Mouse (Mus musculus): ENCODE measurements around the gene Zcchc10. TPM values are rescaled to one million over a fixed set of nuclear protein-coding genes. Genes with fewer than 3 reads are reported as not detected.
"Not testable (repeated sequence)": the region's sequence is repeated elsewhere in the genome, so short reads cannot be mapped to it uniquely, and the experiment has no call there.

Gene Zcchc10
- 10 to 100 TPM in 1 of 2 experiments, 1 to 10 TPM in 1; 8.8 to 10.1 TPM for total RNA-seq (2021)
- 7.1 and 7.6 TPM in 2 replicates for polyA plus RNA-seq (2012; rRNA removed)
- long read RNA-seq, transcript Zcchc10-201 (4 exons, 1,267 nt) = major isoform, 9 of 10 reads
- long read RNA-seq, partial matches to known transcripts = 0 of 10 reads
- long read RNA-seq, other reads (novel, unspliced or antisense) = 1 of 10 reads

DNA sequence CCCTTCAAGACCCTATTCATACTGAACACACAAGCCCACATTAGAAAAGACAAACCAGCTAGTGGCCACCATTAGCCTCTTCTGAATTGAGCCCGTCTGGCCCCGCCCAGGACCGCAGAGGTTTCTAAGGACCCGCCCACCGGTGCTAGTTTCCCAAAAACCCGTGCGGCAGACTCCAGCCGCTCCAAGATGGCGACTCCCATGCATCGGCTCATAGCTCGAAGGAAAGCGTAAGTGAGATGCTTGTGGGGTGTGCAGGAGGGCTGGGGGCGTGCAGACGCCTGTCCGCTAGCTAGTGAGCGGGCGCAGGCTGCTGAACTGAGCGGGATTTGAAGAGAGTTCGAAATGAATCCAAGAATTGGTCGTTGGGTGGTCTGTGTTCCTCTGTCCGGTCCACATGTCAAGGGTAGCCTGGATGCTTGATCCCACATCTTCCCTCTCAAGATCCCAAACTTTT is at the start of gene Zcchc10:
Gene Zcchc10, plus strand, starts transcription at position 168 of the 457 bp plus-strand sequence.
- peak; percentile 92 for DNase-seq

- no peak for DNase-seq
These were observed 49.1 kb upstream of the Zcchc10 start for GRCm38 (mm10) chr11:53275358-53275757.

GRCm38 (mm10) chr11:53278411-53278810 is 46.1 kb upstream of the Zcchc10 start:
- no peak for DNase-seq

DNA sequence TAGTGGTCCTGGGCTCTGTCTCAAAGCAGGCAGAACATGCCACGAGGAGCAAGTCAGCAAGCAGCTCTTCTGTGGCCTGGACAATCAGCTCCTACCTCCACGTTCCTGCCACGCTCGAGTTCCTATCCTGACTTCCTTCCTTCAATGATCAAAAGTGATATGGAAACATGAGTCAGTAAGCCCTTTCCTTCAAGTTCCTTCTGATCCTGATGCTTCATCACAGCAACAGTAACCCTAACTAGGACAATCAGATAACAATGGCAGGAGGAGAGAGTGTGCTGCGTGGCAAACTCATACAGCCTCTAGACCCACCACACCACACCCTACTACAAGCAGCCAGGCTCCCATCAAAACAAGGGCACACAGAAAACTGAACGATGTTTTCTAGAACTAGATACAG is 38.6 kb upstream of the Zcchc10 start:
- DNase-seq = no peak

GRCm38 (mm10) chr11:53290187-53290586 is 34.3 kb upstream of the Zcchc10 start:
- DNase-seq = not testable (repeated sequence)

GRCm38 (mm10) chr11:53290871-53291270 is 33.6 kb upstream of the Zcchc10 start:
- no peak for DNase-seq

GRCm38 (mm10) chr11:53294441-53294840 is 30.0 kb upstream of the Zcchc10 start:
- no peak for DNase-seq

GRCm38 (mm10) chr11:53296880-53297279 is 27.6 kb upstream of the Zcchc10 start:
- no peak for DNase-seq

GRCm38 (mm10) chr11:53297947-53298860 is 26.3 kb upstream of the Zcchc10 start:
- DNase-seq = no peak

DNA sequence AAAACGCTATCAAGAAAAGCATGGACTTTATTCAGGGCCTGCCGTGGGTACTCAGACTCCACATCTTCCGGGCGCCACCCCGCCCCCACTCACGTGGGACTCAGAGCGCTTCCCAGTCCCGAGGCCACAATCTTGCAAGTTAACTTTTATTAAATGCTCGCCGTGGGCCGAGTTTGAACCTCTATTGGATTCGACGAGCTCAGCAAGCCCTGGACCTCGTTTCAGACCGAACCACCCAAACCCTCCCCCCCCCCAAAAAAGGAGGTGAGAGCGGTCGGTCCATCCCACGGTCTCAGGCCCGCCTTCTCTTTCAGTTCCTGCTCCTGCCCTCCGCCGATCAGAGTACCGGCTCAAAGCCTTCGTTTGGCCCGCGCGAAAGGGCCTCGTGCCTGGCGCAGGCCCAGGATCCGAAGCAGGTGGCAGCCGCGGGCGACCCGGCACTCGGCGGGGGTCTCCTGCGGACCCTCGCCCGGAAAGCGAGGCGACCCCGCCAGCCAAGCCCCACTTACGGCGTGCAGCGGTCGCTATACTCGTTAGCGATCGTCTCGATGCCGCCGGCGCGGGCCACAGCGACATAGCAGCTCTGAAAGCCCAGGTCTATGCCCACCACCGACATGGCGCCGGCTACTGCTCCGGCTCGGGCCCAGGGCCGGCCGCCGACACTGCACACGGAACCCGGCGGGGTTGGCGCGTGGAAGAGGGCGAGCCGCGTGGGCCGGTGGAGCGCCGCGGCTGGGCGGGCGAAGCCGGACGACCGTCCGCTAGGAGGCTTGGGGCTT is 24.7 kb upstream of the Zcchc10 start:
- peak; percentile 78 for DNase-seq

GRCm38 (mm10) chr11:53300330-53301166 is 23.9 kb upstream of the Zcchc10 start, which contains the start of gene Hspa4:
Hspa4 (minus strand) TSS chr11:53300457.
- peak; percentile 98 for DNase-seq

GRCm38 (mm10) chr11:53301167-53301515 is 23.3 kb upstream of the Zcchc10 start:
- DNase-seq = no peak

- DNase-seq = no peak
These were observed 20.2 kb upstream of the Zcchc10 start for GRCm38 (mm10) chr11:53304044-53304840.

- no peak for DNase-seq
These were observed 17.5 kb upstream of the Zcchc10 start for GRCm38 (mm10) chr11:53306965-53307364.

DNA sequence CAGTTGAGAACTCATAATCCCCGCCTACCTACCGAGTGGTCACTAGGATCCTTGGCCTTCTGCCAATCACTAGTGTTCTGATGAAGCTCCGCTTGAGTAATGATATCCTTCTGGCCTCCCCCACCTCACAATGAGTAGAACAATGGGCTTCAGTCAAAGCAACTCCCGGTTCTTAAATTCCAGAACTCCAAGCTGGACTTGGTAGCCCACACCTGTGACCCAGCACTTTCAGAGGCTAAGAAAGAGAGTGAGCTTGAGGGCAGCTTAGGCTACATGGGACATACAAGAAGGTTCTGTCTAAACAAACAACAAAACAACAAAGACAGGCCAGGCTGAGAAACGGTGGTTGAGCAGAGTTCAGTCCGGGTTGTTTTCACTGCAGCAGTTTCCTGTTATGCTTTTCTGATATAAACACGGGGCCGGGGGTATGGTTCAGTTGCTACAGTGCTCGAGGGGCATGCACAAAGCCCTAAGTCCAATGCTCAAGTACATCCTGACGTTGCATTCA is 16.9 kb upstream of the Zcchc10 start:
- peak; percentile 38 for DNase-seq

DNA sequence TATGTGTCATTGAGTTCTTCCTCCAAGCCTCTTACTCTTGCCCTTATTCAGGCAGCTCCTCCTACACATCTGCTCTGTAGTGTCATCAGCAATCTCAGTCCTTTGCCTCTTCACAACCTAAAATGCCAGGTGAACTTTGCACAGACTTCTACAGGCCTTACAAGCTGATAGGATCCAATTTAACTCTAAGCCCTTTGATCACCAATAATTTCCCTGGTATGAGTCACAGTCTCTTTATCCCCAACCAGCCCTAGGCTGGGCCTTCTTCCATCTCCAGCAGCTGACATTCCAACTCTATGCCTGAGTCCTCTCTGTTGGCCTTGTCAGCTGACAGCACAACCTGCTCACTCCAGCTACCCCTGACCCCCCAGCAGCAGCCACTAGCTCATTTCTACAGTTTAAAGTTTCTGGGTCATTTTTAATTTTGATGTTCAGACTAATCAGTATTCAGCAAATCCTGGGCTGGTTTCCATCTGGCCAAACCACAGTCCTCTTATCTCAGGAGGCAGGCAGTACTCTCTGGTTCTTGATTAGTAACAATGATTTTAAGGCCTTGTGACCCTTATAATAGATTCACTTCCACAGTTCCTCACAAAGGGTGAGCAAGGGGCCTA is 16.1 kb upstream of the Zcchc10 start:
- peak; percentile 76 for DNase-seq

DNA sequence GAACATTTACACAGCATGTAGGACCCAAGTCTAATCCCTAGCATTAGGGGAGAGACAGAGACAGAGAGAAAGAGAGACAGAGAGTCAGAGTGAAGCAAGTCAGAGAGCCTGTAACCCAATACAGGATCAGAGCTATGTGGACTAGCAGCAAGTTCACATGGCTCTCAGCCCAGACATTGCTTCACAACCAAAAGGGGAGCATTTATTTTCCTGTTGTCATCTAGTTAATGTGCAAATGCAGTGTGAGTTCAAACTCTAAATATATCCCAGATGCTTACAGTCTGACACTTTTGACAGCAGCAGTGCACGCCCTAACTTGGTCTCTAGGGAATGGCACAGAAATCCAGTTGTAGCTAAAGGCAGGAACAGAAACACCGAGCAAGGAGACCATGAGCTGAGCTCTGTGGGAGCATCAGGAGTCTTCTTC is 15.6 kb upstream of the Zcchc10 start:
- peak; percentile 87 for DNase-seq

DNA sequence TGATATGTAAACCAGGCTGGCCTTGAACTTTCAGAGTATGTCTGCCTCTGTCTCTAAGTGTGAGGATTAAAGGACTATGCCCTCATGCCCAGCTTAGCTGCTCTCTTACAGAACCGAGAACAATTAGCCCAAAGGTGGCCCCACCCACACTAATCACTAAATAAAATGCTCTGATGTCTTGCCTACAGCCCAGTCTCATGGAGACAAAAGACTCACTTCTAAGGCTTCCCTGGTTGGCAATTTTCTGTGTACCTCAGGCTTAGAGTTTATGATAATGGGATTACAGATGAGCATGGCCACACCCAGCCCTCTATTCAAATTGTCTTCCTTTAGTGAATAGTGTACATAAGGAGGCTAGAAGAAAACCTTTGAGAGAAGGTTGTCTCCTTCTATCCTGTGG is 13.1 kb upstream of the Zcchc10 start:
- no peak for DNase-seq

DNA sequence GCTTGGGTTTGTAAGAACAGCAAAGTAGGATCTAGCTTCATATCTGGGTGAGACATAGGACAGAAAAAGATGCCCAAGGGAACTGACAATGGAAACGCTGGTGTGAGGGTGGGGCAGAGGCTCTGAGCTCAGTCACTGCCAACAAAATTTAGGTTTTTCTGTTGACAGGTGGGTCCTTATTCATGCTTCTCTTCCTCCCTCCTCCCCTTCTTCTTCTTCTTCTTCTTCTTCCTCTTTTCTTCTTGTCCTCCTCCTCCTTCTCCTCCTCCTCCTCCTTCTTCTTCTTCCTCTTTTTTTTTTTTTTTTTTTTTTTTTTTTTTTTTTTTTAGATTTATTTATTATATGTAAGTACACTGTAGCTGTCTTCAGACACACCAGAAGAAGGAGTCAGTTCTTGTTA is 11.7 kb upstream of the Zcchc10 start:
- DNase-seq = not testable (repeated sequence)

GRCm38 (mm10) chr11:53314770-53315173 is 9.7 kb upstream of the Zcchc10 start:
- DNase-seq = no peak
